Mouse (Mus musculus) thymus, postnatal 36 days (tissue): ENCODE data around the gene Sbf1.

Source experiments
- DNase-seq, 2 experiments: peaks; one replicate each; pipeline ENCODE4 v3.0.0; 2022; ENCODE audit warnings: mixed read lengths in 2 of 2

Gene Sbf1

DNA sequence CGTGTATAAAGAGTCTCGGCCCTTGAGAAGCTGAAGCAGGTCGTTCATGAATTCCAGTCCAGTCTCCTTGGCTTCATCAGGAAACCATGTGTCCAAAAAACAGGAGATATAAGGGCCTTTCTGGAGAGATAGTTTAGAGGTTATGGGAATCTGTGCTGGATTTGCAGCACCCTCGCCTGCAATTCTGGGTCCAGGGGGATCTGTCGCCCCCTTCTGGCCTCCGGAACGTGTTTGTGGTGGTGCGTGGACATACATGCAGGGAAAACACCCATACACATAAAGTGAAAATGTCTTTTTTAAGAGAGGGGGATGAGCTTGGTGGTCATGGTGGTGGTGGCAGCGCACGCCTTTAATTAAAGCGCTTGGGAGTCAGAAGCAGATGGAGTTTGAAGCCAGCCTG lies 1.0 kb upstream of the Sbf1 start:
- DNase-seq, result peak; percentile 53 to 58

DNA sequence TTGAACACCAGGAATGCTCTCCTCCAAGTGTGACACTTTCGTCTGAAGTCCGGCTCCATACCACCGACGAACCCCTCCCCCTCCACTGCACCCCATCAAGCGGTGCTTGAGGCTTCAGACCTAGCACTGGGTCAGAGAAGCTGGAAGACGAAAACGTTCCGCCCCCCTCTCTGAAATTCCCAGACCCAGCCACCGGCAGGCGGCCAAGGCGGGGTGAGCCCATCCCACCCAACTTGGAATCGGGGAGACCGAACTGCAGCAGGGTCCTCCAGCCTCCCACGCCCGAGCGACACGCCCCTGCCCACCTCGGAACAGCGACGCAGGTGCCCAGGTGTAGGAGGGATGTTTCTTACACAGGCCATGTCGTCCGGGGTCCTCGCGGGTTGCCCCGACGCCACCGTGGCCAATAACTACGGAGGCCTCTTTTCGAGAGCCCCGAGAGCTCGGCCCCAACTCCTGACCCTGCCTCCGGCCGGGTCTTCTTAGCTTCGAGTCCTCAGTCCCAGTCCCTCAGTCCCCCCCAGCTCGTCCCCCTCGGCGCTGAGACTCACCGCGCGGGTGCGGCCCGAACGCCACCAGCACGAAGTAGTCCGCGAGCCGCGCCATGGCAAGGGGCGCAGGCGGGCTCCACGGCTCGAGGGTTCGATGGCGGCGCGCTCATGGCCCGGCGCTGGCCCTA lies 461 bp downstream of the Sbf1 start:
- DNase-seq, result peak in 1 of 2 experiments; percentile 57

DNA sequence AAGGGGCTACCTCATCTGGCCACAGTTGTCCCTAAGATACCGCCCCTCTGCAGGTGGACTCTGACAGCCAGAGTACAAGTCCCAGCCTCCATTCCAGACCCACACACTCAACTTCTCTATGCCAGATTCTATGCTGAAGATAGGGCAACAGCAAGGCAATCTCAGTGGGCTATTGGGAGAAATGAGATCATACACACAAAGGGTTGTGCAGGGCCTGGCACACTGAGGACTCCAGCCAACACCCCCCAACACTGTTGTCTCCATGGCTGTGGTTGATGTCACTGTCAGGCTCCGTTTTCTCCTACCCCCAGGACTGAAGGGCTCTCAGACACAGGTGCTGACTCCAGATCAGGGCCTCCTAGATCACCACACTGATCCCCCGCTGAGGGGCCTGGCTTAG lies 1.0 kb downstream of the Sbf1 start:
- no peak for DNase-seq

DNA sequence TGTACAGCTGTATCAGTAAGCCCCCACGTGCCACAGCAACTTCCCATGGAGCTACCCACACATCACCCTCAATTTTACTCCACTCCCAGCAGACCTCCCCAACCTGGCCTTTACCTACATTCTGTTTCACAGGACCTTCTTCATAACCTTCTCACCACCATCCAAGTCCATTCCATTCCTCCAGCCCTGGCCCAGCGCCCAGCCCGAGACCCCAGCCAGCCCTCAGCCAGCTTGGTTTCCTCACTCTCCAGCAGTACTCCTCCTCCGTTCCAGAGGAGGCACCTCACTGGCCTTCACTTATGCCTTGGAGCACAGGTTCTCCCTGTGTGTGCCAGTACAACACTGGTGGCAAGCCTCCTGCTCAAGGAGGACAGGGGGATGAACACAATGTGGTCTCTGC lies 1.8 kb downstream of the Sbf1 start:
- no peak for DNase-seq

DNA sequence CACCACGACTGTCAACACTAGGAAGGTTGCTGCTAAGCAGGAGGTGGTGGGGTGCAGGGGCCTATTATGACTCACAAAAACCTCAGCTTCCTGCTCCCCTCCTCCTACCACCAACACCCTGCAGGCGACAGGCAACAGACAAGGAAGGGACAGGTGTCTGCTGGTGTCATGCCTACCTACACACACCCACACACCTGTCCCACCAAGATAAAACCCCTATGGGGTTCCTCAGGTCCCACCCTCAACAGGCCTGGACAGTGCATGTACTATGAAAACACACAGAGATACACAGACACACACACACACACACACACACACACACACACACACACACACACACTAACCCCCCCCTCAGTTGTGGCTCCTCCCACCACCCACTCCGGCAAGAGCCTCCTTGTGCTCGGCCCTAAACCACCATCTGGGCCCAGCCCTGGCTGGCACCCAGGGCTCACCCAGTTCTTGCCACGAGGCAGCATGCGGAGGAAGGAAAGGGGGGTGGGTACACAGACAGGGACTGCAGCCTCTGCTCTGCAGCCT lies 5.1 kb downstream of the Sbf1 start:
- DNase-seq, result peak; percentile 80 to 88

DNA sequence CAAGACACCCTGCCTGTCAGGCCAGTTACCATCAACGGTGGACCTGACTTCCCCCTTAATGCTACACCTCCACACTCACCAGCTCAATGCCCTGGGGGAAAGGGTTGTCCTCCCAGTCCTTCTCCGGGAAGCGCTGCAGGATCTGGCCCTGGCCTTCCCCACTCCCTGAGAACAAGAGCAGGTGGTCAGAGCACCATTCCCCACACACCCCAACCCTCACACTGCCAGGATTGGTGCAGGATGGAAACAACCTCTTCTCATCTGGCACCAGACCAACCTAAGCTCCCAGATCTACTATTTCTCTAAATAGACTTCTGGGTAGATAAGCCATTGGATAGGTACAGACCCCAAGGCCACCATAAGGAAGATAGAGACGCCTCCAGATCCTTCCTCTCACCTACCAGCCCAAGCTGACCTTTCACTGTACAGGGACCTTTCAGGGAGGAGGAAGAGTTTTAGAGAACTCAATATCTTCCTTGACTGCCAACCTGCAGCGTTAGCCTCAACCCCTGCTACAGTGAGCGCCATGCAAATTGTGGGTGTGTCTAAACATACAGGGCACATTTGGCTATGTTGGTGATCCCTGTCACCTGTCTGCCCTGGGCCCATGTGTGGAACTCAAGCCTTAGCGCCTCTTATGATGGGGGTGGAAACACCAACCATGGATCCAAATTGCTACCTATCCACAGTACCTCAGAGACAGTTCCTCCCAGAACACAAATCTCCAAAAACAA lies 6.5 kb downstream of the Sbf1 start:
- peak in 1 of 2 experiments; percentile 26 for DNase-seq

DNA sequence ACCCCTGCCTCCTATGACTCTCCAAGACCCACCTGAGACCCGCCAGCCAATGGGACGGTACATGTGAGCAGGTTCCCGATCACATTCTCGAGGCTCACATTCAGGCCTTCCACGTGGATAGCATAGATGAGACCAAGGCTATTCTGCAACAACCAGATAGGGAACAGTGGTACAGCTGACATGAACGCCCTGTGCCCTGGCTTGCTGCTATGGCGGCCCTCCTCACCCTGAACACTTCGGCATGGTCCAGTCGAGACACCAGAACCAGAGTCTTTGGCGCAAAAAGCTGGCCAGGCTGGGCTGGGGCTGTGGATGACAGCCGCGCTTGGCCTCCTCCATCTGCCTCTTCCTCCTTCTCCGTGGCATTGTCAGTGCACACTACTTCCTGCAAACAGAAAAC lies 7.7 kb downstream of the Sbf1 start:
- DNase-seq, result no peak

DNA sequence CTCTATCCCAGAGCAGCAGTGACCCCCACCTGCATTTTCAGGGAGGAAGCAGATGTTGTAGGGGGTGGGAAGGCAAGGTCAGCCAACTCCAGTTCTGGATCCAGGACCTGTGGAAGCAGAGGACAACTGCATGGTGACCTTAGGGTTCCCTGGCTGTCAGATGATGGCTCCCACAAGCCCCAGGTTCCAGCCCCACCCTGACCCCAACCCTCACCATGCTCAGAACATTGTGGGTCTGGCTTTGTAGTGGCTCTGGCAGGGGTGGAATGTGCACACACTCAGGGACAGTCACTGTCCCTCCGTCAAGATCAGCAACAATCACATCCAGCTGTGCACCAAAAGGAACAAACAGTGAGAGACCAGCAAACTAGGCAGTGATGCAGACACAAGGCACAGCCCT lies 9.1 kb downstream of the Sbf1 start:
- no peak for DNase-seq

DNA sequence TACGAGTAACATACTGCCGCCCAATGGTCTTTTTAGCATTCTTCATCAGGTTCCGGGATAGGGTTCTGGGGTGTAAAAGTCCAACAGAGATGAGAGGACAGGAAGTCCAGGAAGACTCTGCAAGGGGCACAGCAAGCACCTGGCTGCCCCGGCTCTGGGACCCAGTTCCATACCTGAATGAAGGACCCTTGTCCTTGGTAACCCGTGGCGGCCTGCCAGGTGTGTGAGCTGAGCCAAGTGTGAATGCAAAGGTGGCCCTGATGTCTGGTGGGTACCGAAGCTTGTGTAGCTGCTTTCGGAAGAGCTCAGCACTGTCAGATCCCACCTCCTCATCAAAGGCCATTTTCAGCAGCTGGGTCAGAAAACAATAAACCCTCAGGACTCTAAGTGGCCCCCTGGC lies 14.5 kb downstream of the Sbf1 start:
- DNase-seq, result no peak

DNA sequence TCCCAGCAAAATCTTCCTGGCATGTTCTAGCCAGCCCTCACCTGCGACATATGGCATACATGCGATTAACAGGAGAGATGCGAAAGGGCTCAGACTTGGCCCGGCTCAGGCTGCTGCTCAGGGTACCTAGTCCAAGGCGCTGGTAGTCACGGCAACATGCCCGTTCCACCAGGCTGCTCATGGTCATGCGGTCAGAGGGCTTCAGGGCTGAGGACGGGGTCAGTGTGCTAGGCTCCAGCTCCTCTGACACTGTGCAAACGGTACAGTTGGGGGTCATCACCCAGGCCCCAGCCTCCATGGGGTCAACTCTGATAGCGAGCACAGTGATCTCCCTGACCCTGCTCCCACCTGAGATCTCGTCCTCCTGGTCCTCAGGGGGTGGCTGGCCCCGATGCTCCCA lies 14.9 kb downstream of the Sbf1 start:
- no peak for DNase-seq

DNA sequence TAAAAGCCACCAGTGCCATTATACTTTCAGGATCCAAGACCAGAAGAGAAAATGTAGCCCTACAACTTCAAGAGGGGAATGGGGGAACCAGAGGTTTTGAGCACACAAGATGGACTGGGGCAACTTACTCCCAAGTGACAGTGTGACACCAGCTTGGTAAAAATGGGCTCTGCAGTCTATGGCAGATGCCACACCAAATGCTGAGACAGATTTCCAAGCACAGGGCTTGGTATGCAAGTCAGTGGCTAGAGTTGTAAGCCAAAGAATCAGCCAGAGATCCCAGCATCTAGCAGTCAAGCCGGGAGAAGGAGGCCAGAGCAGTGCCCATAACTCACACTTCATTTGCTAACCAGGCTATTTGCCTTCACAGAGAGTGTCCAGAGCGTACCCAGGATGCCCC lies 17.4 kb downstream of the Sbf1 start:
- DNase-seq, result no peak

DNA sequence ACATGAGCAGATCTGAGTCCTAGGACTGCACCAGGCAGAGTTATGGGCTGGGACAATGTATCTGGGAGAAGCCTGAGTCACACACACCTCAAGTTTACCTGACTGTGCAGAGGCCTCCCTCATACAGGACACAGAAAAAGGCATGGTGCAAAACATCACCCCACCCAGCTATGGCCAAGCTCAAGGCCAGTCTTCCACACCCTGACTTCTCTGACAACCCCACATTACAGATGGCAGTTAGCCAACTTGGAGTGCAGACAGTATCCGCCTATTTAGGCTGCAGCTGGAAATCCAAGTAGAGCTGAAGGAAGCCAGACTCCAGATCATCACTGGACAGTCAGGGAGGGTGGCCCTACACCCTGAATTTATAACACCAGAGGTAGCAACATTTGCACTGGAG lies 18.6 kb downstream of the Sbf1 start:
- no peak for DNase-seq

DNA sequence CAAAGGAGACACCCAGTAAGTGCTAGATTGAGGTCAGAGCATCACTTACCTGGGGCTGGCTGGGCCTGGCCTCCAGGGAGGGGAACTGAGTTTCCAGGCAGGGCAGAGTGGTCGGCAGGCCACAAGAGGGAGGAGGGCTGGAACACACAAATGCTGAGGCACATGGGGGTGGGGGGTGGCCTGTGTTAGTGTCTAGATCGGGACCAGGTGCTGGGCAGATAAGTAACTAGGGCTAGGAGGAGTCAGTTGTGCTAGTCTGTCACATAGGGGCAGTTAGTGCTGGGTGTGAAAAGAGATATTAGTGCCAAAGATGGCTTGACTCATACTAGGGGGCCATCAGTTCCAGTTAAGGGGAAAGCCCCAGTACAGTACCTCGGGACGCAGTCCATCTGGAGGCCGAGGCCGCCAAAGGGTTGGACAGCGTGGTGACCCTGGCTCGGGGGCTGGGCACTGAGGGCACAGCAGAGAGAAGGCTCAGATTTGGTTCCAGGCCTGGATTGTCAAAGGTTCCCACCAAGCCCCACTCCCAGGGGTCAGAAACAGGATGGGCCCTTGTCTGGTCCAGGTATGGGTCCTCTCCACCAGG lies 19.4 kb downstream of the Sbf1 start:
- DNase-seq, result no peak

DNA sequence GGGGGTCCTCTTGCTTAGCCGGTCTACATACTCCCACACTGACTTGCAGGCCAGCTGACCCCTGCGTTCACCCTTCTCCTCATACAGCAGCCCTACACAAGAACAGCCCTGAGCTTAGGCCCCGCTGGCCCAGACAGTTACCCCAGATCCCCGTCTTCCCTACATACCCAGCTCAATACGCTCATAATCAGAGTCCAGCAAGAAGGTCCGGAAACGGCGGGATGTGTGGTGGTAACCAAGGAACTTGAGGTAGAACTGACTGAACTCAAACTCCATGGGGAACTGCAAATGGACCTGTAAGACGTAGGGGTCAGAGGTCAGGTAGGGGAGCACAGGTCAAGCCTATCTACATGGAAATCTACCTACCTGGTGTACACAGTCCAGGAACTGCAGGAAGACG lies 21.3 kb downstream of the Sbf1 start:
- no peak for DNase-seq

DNA sequence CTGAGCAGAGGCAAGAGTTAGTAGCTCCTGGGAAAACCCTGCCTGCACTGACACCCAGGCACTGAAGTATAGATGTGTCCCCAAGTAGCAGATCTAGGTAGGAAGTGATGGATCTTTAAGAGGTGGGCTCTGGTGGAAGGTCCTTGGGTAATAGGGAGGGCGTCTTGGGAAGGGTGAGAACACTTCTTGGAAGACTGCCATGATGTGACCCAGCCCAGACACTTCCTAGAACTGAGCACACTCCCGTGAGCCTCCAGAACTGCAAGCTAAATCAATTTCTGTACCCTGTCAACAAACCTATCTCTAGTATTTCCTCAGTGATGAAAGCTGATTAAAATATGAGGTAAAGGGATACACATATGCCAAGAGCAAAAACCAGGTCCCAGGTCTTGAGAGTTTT lies 22.3 kb downstream of the Sbf1 start:
- no peak for DNase-seq

DNA sequence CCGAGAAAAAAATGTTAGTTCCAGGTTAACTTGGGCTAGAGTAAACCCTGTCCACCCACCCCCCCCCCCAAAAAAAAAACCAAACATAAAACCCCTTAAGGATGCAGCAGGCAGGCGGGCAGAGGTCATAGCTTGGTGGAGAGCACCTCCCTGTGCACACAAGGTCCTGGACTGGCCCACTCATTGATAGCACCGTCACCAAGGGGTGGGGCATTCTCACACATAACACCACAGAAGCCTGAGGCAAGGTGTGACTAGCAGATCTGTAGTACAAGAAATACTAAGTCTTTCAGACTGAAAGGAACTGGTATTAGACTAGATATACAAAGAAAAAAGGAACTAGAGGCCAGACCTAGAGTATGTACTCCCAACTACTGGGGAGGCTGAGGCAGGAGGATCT lies 23.6 kb downstream of the Sbf1 start:
- no peak for DNase-seq

DNA sequence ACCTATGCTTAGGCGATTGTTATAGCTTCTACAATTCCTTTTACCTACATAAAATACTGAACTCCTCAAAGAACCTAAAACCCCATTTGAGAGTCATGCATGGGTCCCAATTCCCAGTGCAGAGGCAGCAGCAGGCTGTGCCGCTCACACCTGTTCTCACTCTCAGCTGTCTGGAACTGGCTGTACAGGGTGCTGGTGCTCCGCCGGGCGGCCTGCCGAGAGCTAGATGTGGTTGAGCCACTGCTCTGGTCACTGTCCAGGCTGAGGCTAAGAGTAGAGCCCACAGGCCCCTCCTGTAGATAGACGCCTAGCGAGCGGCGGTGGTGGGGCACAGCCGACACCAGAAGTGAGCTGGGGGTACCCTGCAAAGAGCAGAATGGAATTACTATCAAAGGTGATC lies 25.7 kb downstream of the Sbf1 start:
- DNase-seq, result no peak

DNA sequence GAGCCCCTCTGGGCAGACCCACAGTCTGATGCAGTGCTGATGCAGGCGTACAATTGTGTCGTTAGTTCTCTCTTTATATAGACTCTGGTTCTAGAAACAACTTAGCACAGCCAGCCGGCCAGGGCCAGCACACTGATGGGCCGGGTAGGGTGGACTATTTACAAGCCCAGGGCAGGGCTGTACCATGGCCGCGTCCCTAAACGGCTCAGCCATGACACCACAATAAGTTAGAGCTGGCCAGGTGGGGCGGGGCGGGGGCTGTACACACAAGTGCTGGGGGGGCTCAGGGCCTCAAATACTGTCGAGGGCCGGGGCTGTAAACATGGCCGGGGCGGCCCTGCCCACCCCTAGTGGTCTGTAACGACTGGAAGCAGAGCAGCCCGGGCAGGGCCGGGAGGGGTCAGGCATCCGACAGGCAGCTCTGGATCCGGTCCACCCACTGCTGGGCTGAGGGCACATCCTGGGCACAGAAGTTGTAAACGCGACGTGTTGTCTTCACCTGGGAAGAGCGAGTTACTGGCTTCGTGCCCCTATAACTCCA lies 26.8 kb downstream of the Sbf1 start:
- no peak for DNase-seq

DNA sequence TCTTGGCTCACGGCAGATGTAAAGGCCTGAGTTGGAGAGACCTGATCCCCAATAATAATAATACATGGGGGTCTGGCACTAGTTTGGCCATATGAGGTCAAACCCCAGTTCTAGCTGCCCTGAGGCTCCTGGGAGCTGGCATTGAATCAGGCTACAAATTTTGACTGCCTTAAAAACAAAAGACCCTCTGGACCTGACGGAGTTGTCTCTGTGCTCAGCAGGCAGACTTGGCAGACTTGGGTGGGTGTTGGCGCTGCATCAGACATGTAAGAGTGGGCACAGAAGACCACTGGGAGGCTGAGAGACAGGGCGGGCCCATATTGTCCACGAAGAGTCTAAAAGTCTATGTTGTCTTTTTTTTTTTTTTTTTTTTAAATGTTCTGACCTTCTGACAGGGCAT lies 28.5 kb downstream of the Sbf1 start:
- DNase-seq, result no peak

DNA sequence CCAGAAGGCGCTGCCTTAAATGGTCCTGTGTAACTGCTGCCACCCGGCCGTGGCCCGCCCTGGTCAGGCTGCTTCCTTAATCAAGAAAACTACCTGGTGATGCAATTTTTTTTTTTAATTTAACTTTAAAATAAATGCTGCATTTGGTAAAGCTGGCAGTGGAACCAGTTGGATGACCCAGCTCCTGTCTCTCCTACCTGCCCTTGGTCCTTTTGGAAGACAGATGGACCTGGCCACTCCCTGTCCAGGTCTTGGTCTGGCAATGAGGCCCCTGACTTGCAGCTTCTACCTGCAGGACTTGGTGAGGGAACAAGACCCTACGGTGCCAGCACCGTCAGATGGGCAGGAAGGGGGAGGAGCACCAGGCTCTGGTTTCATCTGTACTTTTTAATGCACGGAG lies 29.0 kb downstream of the Sbf1 start:
- DNase-seq, result peak in 1 of 2 experiments; percentile 56

DNA sequence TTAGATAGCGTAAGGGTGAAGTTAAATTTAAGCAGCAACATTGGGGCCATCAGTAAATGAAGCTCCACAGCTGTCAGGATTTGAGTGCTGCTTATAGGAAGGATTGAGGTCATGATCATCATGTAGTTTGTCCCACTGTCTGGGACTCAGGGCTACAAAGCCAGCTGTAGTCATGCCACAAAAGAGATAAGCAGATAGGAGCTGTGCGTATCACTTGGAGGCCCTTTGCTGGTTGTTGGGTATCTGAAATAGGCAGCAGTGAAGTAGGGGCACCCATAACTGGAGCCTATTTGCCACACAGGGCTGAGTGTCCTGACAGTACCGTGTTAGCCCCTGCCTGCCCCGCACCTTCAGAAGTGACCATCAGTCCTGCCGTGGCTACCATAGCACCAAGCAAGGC lies 29.6 kb downstream of the Sbf1 start:
- no peak for DNase-seq

DNA sequence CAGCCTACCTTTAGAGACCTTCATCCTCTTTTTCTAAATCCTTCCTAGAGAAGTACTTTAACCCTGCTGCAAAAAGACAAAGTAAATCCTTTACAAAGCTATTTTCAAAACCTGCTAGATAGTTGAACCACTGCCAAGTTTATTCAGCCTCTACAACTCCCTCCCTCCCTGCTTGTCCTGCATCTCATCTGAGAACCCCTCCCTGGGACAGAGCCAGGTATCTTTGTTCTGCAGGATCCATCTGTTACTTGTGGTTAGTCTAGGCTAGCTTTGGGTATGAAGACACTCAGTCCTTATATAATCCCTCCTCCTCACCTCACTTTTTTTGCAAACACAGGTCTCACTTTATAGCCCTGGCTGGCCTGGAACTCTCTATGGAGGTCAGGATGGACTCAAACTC lies 30.1 kb downstream of the Sbf1 start:
- DNase-seq, result no peak

DNA sequence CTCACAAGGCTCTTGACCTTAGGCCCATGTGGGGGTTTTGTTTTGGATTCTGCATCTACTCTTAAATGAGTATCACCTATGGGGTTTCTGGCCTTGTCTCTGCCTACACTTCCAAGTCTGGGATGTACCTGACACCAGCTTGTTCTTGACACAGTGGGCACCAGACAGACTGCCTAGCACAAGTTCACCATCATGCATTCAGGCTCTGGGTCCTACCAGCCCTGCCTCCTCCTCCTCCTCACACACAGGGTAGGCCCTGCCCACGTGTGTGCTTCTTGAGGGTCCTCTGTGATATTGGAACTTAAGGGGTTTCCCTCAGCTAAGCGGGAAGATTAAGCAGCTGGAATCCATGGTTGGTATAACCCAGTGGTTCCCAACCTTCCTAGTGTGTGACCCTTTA lies 31.0 kb downstream of the Sbf1 start:
- no peak for DNase-seq

DNA sequence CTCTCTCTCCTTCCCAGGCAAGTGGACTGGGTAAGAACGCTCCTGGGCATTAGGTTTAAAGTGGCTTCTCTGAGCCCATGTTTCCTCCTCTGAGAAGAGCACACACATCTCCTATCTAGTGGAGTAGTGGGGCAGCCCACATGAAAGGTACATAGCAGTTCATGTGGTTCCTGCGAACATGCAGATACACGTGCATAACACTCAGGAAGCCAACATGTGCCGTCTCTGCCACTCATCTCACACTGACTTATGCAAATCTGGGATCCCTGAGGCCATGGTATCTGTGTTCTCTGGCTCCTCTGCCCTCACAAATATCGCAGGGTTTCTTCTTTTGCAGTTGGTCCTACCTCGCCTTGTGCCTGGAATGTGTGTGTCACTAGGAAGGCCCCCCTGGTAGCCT lies 32.6 kb downstream of the Sbf1 start:
- DNase-seq, result peak; percentile 27 to 44
